Mouse (Mus musculus) forebrain, postnatal 0 days (tissue): ENCODE data around the gene Enpp1. TPM values are rescaled to one million over a fixed set of nuclear protein-coding genes. Genes with fewer than 3 reads are reported as not detected.
A peak's percentile ranks its signal among the peaks of the same experiment; 100 is the strongest.

Experiments used
- ATAC-seq: fragments of 200-750 bp; cut with Nextera tagmentation; 2 replicates; pipeline ENCODE4 v1.8.0; 2017; ENCODE audit warnings: mild to moderate bottlenecking, moderate library complexity
- DNase-seq: peaks from one replicate; pipeline ENCODE4 v3.0.0-alpha.2; 2015
- H3K27ac ChIP-seq: fragments of 300-500 bp; sonication (generic); 2 replicates; pipeline ENCODE4 v1.5.1; 2014; ENCODE audit warnings: low read depth, mild to moderate bottlenecking, antibody characterized with exemption, low read length, moderate library complexity, mixed read lengths
- H3K27me3 ChIP-seq: fragments of 300-500 bp; sonication (generic); 2 replicates; pipeline ENCODE4 v1.6.1; 2014; ENCODE audit warnings: mild to moderate bottlenecking, low read length, mixed read lengths; ENCODE audit not compliant: insufficient read depth
- H3K36me3 ChIP-seq: fragments of 300-500 bp; sonication (generic); 2 replicates; pipeline ENCODE4 v1.6.1; 2014; ENCODE audit warnings: mild to moderate bottlenecking, moderate library complexity; ENCODE audit not compliant: insufficient read depth
- H3K4me1 ChIP-seq: fragments of 300-500 bp; sonication (generic); 2 replicates; pipeline ENCODE4 v1.6.1; 2014; ENCODE audit warnings: antibody characterized with exemption; ENCODE audit not compliant: insufficient read depth
- H3K4me2 ChIP-seq: fragments of 300-500 bp; sonication (generic); 2 replicates; pipeline ENCODE4 v1.6.1; 2014; ENCODE audit warnings: low read depth, mild to moderate bottlenecking, moderate library complexity
- H3K4me3 ChIP-seq: fragments of 300-500 bp; sonication (generic); 2 replicates; pipeline ENCODE4 v1.5.1; 2014; ENCODE audit warnings: low read depth, low read length, mixed read lengths
- H3K9ac ChIP-seq: fragments of 300-500 bp; sonication (generic); 2 replicates; pipeline ENCODE4 v1.6.1; 2014; ENCODE audit warnings: mild to moderate bottlenecking
- H3K9me3 ChIP-seq: fragments of 300-500 bp; sonication (generic); 2 replicates; pipeline ENCODE4 v1.6.1; 2016; ENCODE audit warnings: low read length
- CTCF ChIP-seq: sonication (generic); IDR thresholded peaks from 2 replicates; pipeline ENCODE4 v1.5.1; 2016; ENCODE audit warnings: antibody characterized with exemption, control low read depth, low read depth
- WGBS: fragments of 180-500 bp; shearing (Covaris S2); extraction: QIAGEN DNeasy Blood & Tissue Kit; methylation state at CpG from one replicate; pipeline ENCODE4 v1.1.7; 2014; 5-methylcytosine and 5-hydroxymethylcytosine counted together
- polyA plus RNA-seq: library from polyadenylated mRNA; unstranded; fragments of >200 nt; fragmentation: Nextera tagmentation; extraction: Ambion mirVana; gene quantifications from 2 replicates; pipeline ENCODE4 v1.2.1, GENCODE M21; 2015
- total RNA-seq: library from RNA; depleted of rRNA; stranded (reverse); fragments of >200 nt; gene quantifications from 2 replicates; pipeline ENCODE4 v1.2.3, GENCODE M21; 2014

Enpp1 gene
- total and polyA plus RNA-seq, 2 experiments from 2014 or later = 2.2 to 6.1 TPM

GRCm38 (mm10) chr10:24719383-24719782 lies 7.4 kb upstream of the Enpp1 start:
- ATAC-seq (no peak), DNase-seq (no peak)
- H3K27ac ChIP-seq = no peak overlapping the region
- H3K9ac ChIP-seq = no peak overlapping the region
- no peaks in the 10 kb centered on the region for H3K4me1 ChIP-seq
- WGBS = 93% methylated on average over 4 of the region's 4 CpGs
- H3K4me3 ChIP-seq = no peak overlapping the region
- H3K27me3 ChIP-seq = no peaks in the 10 kb centered on the region
- H3K4me2 ChIP-seq = no peak overlapping the region
- TF ChIP-seq CTCF = no peak
- H3K36me3 ChIP-seq = no peaks in the 10 kb centered on the region
- no peaks in the 10 kb centered on the region for H3K9me3 ChIP-seq

- 64% methylated on average over 11 of the region's 11 CpGs for WGBS
- Histone ChIP-seq H3K4me3 (no peak overlapping the region), H3K27me3 (no peaks in the 10 kb centered on the region), H3K27ac (no peak overlapping the region), H3K36me3 (no peaks in the 10 kb centered on the region), H3K9me3 (no peaks in the 10 kb centered on the region), H3K4me1 (no peaks in the 10 kb centered on the region), H3K4me2 (peak overlapping the region; percentile 0; the same call in 1 of the 2 replicates), H3K9ac (no peak overlapping the region)
- DNase-seq (no peak), ATAC-seq (no peak)
- TF ChIP-seq CTCF = no peak
These were observed 6.8 kb upstream of the Enpp1 start for GRCm38 (mm10) chr10:24718720-24719119.

DNA sequence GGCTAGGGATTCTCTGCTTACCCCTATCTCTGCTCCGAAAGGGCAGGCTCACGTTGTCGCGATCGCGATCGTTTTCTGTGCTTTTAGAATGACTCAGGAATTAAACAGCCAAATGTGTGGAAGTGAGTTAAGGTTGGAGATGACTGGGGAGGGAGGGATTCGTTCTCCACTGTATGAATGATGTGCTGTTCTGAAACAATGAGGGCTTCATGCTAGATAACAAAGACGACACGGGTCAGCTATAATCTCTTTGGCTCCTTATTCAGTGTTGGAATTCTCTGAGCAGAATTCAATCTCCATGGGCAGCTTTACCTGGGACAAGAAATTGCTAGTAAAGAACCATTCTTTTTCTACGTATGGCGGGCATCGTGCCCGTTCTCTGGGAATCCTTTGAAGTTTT lies 6.1 kb upstream of the Enpp1 start:
- DNase-seq (no peak), ATAC-seq (no peak)
- no peaks in the 10 kb centered on the region for H3K36me3 ChIP-seq
- no peak for TF ChIP-seq CTCF
- H3K4me2 ChIP-seq = peak overlapping the region; percentile 0; the same call in 1 of the 2 replicates
- no peak overlapping the region for H3K9ac ChIP-seq
- no peaks in the 10 kb centered on the region for H3K27me3 ChIP-seq
- WGBS = 23% methylated on average over 14 of the region's 14 CpGs
- H3K9me3 ChIP-seq = no peaks in the 10 kb centered on the region
- no peak overlapping the region for H3K4me3 ChIP-seq
- no peak overlapping the region for H3K27ac ChIP-seq
- no peaks in the 10 kb centered on the region for H3K4me1 ChIP-seq

DNA sequence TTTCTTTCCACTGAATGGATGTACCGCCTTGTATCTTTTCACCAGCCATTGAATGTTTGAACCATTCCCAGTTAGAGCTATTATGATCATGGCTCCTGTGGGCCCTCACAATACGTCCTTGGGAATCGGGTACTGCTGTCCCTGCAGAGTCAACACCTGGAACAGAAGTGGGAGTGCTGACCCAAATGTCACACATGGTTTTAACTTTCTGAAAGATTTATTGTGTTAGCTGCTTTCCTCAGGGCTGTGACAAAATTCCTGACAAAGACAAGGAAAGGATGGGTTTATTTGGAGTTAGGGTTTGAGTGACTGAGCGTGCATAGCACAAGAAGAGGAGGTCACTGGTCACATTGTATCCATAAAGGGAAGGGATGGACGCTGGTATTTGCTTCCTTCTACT lies 4.3 kb upstream of the Enpp1 start:
- Histone ChIP-seq H3K4me2 (no peak overlapping the region), H3K4me3 (no peak overlapping the region), H3K27me3 (no peaks in the 10 kb centered on the region), H3K27ac (no peak overlapping the region), H3K9ac (no peak overlapping the region), H3K36me3 (no peaks in the 10 kb centered on the region), H3K4me1 (no peaks in the 10 kb centered on the region), H3K9me3 (no peaks in the 10 kb centered on the region)
- 71% methylated on average over 5 of the region's 5 CpGs for WGBS
- ATAC-seq = no peak
- DNase-seq = no peak
- TF ChIP-seq CTCF = no peak

- H3K36me3 ChIP-seq = no peaks in the 10 kb centered on the region
- peak overlapping the region; percentile 100; the same call in 1 of the 2 replicates for H3K4me2 ChIP-seq
- DNase-seq = no peak
- no peaks in the 10 kb centered on the region for H3K4me1 ChIP-seq
- no peaks in the 10 kb centered on the region for H3K9me3 ChIP-seq
- H3K27me3 ChIP-seq = no peaks in the 10 kb centered on the region
- TF ChIP-seq CTCF = no peak
- WGBS = 79% methylated on average over 5 of the region's 5 CpGs
- no peak for ATAC-seq
- H3K9ac ChIP-seq = no peak overlapping the region
- H3K27ac ChIP-seq = no peak overlapping the region
- H3K4me3 ChIP-seq = no peak overlapping the region
These were observed 942 bp upstream of the Enpp1 start for GRCm38 (mm10) chr10:24712901-24713300.

DNA sequence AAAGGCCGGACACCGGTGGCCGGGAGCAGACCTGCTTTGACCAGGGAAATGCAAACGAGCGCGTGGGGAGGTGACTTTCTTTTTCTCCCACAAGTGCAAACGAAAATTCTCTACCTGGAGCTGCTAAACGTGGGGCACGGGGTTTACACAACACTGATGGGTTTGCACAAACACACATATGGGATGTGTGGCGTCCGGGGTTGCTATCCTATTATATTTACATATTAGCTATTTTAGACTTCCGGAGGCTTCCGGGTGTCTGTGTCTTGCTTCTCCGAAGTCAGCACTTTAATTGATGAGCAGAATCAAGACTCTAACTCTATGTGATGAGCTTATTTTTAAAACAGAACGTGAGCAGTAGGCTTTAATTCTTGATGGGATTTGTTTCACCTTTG lies 405 bp upstream of the Enpp1 start:
- WGBS = 13% methylated on average over 15 of the region's 15 CpGs
- no peaks in the 10 kb centered on the region for H3K4me1 ChIP-seq
- no peak for TF ChIP-seq CTCF
- H3K27me3 ChIP-seq = no peaks in the 10 kb centered on the region
- no peak overlapping the region for H3K27ac ChIP-seq
- no peaks in the 10 kb centered on the region for H3K9me3 ChIP-seq
- DNase-seq (peak; percentile 13), ATAC-seq (peak; percentile 14; the same call in 1 of the 2 replicates)
- peak overlapping the region; percentile 100 for H3K4me2 ChIP-seq
- H3K4me3 ChIP-seq = peak overlapping the region; percentile 61
- H3K36me3 ChIP-seq = no peaks in the 10 kb centered on the region
- peak overlapping the region; percentile 60; the same call in 1 of the 2 replicates for H3K9ac ChIP-seq

DNA sequence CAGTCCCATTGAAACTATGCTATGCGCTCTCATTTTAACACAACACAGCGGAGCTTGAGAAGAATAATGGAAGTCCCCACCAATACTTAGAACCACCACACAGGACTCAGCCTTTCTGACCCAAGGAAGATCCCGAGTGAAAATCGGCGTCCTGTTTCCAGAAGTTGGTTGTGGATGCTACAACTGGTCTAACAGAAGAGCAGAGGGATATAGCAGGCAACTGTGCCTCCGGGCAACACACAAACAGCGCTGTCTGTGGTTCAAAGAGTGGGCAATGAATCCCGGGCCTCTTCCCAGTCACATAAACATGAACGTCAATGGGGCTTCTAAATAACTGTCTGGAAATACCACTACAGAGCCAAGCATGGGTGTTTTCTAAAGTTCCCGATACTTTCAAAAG lies 888 bp downstream of the Enpp1 start:
- Histone ChIP-seq H3K4me1 (no peaks in the 10 kb centered on the region), H3K27me3 (no peaks in the 10 kb centered on the region), H3K9me3 (no peaks in the 10 kb centered on the region), H3K4me3 (peak overlapping the region; percentile 61), H3K9ac (peak overlapping the region; percentile 60), H3K36me3 (no peaks in the 10 kb centered on the region), H3K4me2 (peak overlapping the region; percentile 100), H3K27ac (no peak overlapping the region)
- WGBS = 20% methylated on average over 10 of the region's 10 CpGs
- ATAC-seq = peak; percentile 34
- DNase-seq = peak; percentile 18
- TF ChIP-seq CTCF = no peak
